Mouse (Mus musculus) heart, postnatal 36 days (tissue): Measurements from ENCODE around the gene Tgfbr3. TPM values are rescaled to one million over a fixed set of nuclear protein-coding genes. Genes with fewer than 3 reads are reported as not detected.

Experiments
- DNase-seq, 2 experiments: peaks; one replicate each; pipeline ENCODE4 v3.0.0; 2021 to 2022
- intact Hi-C: fragments of 180-260 bp; cut with DNase I; formaldehyde crosslinking; loops from one replicate; pipeline ENCODE4 v1.15.1; 2025
- total RNA-seq, 2 experiments: library from RNA; stranded (reverse); gene quantifications; 2 replicates each; pipeline ENCODE4 v1.2.3; 2021

Gene Tgfbr3
- total RNA-seq, 2 experiments from 2014 or later = 53.5 to 54.2 TPM

GRCm38 (mm10) chr5:107219883-107220282 is 69.5 kb downstream of the Tgfbr3 start:
- intact Hi-C loops = no loop called here
- DNase-seq = no peak

GRCm38 (mm10) chr5:107219318-107219717 is 70.1 kb downstream of the Tgfbr3 start:
- intact Hi-C loops = no loop called here
- no peak for DNase-seq

GRCm38 (mm10) chr5:107218594-107218993 is 70.8 kb downstream of the Tgfbr3 start:
- intact Hi-C loops = no loop called here
- DNase-seq = no peak

GRCm38 (mm10) chr5:107217139-107217538 is 72.3 kb downstream of the Tgfbr3 start:
- DNase-seq = no peak
- intact Hi-C loops = no loop called here

- no peak for DNase-seq
- intact Hi-C loops = no loop called here
These were observed 75.9 kb downstream of the Tgfbr3 start for GRCm38 (mm10) chr5:107213373-107214132.

- intact Hi-C loops = no loop called here
- no peak for DNase-seq
These were observed 77.5 kb downstream of the Tgfbr3 start for GRCm38 (mm10) chr5:107211830-107212370.

- no peak for DNase-seq
- intact Hi-C loops = no loop called here
These were observed 79.4 kb downstream of the Tgfbr3 start for GRCm38 (mm10) chr5:107210040-107210439.

- intact Hi-C loops = no loop called here
- no peak for DNase-seq
These were observed 81.5 kb downstream of the Tgfbr3 start for GRCm38 (mm10) chr5:107207911-107208310.

- intact Hi-C loops = no loop called here
- no peak for DNase-seq
These were observed 85.1 kb downstream of the Tgfbr3 start for GRCm38 (mm10) chr5:107204306-107204705.

- intact Hi-C loops = no loop called here
- no peak for DNase-seq
These were observed 86.4 kb downstream of the Tgfbr3 start for GRCm38 (mm10) chr5:107202801-107203559.

GRCm38 (mm10) chr5:107201509-107202182 is 87.8 kb downstream of the Tgfbr3 start:
- no peak for DNase-seq
- intact Hi-C loops = no loop called here

- intact Hi-C loops = no loop called here
- DNase-seq = peak; percentile 47 to 48
These were observed 88.5 kb downstream of the Tgfbr3 start for GRCm38 (mm10) chr5:107200853-107201341.

GRCm38 (mm10) chr5:107200221-107200635 is 89.2 kb downstream of the Tgfbr3 start:
- intact Hi-C loops = no loop called here
- no peak for DNase-seq

- no peak for DNase-seq
- intact Hi-C loops = no loop called here
These were observed 93.6 kb downstream of the Tgfbr3 start for GRCm38 (mm10) chr5:107195751-107196395.

- DNase-seq = no peak
- intact Hi-C loops = no loop called here
These were observed 96.3 kb downstream of the Tgfbr3 start for GRCm38 (mm10) chr5:107193160-107193559.

GRCm38 (mm10) chr5:107192372-107192771 is 97.1 kb downstream of the Tgfbr3 start:
- intact Hi-C loops = no loop called here
- no peak for DNase-seq

GRCm38 (mm10) chr5:107188551-107188950 is 100.9 kb downstream of the Tgfbr3 start:
- intact Hi-C loops = no loop called here
- DNase-seq = no peak

GRCm38 (mm10) chr5:107186206-107186605 is 103.2 kb downstream of the Tgfbr3 start:
- intact Hi-C loops = no loop called here
- DNase-seq = no peak

GRCm38 (mm10) chr5:107184158-107184883 is 105.1 kb downstream of the Tgfbr3 start:
- intact Hi-C loops = no loop called here

GRCm38 (mm10) chr5:107183537-107183936 is 105.9 kb downstream of the Tgfbr3 start:
- intact Hi-C loops = no loop called here
- no peak for DNase-seq

More at GRCm38 (mm10) chr5:107184158-107184883, 105.1 kb downstream of the Tgfbr3 start:
- DNase-seq = no peak
